Mouse (Mus musculus) ZHBTc4 (cell line): ENCODE measurements at regions not wholly inside any gene's neighbourhood (a gene's known extent, or its start where the extent isn't known, plus 50 kb on each side); places are given as distances from the start of the nearest gene placed in this dataset.

Experiments used
- DNase-seq: peaks from one replicate; pipeline ENCODE4 v3.0.0-alpha.2; 2011; ENCODE audit warnings: low read depth, low spot score

DNA sequence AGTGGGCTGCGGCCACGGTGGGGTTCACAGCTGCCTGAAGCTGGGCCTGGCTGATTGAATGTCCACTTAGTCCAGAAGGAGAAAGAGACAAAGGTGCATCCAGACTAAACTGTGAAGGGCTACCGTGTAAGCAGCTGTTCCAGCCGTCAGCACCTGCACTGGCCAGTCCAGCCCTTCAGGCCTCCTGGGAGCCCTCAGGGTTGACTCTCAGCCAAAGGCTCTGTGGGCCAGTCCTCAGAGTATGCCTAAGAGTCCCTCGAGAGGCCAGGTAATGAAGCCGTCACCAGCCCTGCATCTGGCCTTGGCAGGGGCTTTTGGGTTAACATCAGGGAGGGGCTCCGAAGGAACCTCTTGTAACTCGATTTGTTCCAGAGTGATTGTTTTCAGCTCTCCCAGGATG is 187.4 kb downstream of the Gpd2 start:
- no peak for DNase-seq

DNA sequence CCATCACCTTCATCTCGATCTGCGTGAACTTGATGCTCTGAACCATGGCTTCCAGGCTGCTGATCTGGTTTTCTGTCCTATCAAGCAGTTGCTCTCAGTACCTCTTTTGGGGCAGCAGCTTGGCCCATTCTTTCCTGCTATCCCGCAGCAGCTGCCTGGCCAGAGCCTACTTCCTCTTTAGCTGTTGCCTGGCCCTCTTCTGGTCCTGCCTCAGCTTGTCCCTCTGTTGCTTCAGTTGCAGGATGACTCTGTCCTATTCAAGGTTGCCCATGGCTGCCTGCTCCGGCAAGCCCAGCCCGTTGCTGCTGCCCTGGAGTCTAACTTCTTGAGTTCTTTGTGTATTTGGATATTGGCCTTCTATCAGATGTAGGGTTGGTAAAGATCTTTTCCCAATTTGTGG is 188.0 kb downstream of the Gpd2 start:
- no peak for DNase-seq

DNA sequence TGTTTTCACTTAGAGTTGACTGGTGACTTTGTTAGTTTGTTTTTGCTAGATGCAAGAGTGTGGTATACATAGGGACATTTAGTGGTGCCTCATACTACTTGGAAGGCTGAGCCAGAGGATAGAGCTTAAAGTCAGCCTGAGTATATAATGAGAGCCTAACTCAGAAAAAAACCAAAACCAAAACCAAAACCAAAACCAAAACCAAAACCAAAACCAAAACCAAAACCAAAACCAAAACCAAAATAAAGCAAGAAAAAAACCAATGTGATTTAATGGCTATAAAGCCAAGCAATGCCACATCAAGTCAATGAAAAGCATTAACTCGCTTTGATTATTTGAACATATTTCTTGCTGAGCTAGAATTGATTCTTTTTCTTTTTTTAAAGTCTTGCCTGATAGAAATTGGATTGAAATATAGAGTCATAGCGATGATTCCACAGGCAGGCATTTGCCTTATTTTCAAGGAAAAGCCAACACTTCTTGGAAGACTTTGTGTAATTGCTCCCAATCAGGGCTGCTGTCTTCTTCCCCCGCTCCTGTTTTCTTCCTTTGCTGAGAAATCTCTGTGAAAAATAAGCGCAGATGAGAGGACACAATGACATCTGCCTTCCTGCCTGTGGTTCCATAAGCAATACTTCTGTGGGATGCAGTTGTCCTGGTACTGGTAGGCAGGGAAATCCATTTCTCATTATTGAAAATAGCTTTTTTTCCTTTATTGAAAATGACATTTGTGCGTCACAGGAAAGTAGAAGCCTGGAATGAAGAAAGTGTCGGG is 213.7 kb downstream of the Gpd2 start:
- DNase-seq, result no peak

DNA sequence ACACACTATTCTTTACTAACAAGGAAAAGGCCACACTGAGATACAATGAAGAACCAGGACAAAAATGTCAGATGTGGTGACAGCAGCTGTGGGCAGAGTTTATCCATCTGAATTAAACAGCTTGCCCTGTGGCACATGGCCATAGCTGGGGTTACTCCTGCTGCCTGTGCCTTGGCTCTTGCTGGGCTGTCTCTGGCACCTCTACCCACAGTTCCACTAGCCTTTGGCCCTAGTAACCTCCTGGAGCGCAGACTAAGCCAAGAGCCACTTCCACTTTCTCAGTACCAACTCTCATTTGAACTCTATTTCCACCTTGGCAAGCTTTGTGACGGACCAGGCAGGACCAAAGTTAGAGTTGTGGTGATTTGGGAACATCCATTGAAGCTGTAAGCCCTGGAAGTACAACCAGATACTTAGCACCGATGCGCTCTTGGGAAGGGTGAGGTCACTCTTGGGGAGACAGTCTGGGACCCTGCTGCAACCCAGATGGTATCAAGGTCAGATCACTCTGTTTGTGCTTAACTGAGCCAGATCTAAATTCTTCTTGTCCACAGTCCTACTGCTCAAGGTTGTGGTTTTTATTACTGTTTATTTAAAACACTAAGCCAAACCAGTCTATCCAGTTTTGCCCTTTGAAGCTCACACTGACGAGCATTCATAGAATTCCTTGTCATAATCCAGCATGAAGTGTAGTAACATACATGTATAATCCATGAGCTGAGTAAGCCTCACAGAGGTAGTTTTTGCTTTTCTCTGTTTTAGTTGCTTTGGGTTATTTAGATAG is 216.7 kb downstream of the Gpd2 start:
- no peak for DNase-seq

DNA sequence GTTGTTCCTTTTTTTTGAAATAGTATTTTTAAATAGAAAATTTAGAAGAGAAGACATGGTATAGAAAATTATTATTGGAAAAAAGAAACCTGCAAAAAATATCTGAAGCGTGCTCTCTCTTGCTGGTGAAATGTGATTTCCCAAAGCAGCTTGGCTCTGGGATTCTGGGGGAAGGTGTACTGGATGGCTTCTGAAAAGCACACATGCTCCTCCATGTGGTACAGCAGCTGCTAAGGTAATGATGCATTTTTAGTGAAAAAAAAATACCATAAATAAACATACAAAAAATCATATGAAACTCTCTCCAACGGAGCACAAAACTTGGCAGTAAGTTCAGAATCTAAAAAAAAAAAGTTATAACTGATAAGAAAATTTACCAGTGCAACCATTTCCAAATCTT is 222.5 kb downstream of the Gpd2 start:
- DNase-seq, result no peak

DNA sequence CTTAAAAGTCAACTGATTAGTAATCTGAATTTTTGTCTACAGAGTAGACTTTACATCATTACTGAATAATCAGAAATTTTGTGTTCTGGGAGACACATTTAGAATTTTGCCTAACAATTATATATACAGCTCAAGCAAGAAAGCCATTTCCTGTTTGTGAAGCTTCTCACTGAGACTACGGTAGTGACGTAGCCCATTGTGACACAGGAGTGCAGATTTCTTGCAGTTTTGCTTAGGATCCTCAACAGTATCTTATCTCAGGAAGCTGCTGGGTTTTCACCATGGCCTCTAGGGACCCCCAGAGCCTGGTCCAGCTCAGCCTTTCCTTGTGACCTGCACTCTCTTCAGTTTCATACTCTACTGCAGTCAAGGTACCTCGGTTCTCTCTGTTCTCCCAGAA is 236.4 kb downstream of the Gpd2 start:
- no peak for DNase-seq

DNA sequence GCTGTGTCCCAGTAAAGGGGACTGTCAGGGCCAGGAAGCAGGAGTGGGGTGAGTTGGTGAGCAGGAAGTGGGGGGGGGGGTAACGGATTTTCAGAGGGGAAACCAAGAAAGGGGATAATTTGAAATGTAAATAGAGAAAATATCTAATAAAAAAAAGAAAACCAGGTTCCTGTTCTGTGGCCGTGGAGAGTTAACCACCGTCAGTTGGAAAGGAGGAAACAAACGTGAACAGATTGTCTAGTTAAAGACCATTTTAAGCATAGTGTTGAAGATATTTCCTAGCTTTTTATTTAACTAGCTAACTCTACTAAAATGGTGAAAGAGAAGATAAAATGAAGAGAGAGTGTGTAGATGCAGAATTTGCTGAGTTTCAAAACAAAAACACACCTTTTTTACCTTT is 254.7 kb downstream of the Gpd2 start:
- DNase-seq, result no peak

DNA sequence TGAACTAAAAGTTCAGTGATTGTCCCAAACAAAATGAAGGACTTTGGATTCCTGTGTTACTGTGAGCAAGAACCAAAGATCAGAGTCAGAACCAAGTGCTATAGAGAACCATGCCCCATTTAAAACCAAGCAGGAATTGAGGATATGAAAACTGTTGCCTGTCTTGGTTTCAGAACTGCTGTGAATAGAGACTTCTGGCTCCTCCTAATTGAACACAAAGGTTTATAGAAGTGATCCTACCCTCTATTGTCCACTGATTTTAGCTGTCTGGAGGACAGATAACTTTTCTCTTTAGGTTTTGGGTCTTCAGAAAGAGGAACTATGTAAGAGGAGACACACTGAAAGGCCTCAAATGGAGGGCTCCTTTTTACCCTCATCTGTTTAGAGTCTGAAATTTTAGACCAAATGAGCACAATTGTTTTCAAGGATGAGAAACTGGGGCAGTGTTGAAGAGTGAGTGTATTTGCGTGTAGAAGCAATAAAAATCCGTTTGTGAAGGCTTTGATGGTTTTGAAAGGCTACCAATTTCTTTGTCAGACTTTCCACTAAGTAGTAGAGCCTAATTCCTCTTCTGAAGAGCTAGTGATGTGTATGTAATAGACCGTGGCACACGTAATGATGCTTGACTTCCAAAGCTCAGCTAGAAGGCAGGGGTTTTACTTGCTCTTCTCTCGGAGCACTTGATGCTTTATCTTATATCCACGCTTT is 255.6 kb downstream of the Gpd2 start:
- DNase-seq, result no peak

DNA sequence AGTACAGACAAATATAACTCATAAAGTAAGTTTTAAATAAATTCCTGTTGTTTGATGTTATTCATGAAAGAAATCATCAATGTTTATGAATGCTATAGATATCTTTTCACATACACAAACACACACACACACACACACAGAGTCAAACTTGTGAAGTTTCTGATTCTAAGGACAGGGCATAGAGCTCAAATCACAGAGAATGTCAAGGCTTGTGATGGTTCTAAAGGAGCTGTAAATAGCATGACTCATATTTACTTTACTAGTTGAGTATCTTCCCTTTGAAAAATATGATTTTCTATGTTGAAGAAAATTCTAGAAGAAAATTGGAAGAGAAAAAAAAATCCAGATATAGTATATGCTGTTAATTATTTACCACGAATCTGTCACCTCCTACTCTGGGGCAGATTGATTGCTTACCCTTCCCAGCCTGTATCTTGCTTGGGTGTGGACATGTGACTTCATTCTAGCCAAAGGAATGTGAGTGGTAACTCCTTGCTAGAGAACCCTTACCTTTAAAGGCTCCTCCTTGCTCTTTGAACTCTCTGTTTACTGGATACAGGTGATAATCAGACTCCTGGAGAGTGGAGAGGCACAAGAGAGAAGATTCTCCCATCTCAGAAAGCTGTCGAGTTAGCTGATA is 259.0 kb downstream of the Gpd2 start:
- DNase-seq, result no peak

DNA sequence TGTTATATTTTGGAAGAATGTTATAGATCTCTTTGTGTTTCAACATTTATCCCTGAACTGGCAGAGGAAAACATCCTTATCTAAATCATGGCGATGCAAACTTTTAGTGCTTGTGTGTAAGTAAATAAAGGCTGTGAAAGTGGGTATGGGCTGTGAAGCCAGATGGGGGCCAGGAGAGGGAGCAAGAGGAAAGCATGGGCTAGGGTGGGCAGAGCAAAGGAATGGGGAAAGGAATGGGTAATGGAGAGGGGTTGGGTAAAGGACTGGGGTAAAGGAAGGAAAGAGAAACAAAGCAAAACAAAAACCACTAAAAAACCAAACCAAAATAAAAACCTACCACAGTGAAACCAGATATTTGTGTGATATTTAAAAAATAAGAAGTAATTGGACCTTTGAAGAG is 260.5 kb downstream of the Gpd2 start:
- no peak for DNase-seq

DNA sequence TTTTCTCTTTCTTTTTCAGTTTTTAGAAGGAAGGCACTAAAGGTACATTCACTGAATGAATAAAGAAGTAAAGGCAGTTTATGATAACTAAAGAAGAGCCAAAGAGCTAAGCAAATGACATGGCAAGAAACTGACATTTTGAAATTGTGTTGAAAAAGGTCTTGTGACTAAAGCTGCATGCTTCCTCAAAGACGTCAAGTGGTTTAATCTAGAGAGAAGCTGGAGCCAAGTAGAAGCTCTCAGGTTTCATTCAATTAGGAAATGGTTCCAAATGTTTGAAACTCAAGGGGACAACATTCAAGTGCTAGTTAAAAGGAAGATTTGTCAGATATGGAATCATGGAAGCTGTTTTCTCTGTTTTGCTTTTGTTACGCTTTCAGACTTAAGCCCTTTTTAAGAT is 267.2 kb downstream of the Gpd2 start:
- no peak for DNase-seq

DNA sequence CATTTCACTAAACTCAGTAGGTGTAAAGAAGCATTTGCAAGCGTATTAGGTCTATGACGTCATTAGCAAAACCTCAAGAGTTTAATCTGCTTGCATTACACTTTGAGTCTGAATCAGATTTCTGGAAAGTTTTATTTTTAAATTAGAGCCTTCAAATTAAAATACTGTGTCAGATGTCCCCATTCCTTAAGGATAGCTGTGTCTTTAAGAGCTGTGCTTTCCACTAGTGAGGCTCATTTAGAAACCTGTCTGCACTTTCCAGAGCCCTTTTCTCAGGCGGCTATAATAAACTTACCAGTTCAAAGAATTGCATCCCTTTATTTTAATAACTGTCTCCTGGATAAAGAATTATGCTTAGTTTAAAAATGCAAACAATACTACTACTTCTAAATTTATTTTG is 285.0 kb downstream of the Gpd2 start:
- DNase-seq, result no peak

DNA sequence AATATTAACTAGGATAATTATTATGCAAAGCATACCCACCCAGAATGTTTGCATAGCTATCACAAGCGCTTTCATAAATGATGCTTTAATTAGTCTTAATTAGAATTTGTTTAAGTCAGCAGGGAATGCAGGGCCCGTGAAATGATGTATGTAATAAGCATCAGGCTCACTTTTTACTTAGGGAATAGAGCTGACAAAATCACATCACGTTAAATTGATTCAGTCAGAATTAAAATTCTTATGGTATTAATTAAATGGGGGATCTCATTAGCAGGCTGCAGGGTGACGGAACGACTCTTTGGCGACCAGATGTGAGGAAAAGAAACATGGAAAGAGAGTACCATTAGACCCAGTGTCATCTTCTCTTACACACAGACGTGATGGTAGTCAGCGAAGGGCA is 285.5 kb downstream of the Gpd2 start:
- no peak for DNase-seq

DNA sequence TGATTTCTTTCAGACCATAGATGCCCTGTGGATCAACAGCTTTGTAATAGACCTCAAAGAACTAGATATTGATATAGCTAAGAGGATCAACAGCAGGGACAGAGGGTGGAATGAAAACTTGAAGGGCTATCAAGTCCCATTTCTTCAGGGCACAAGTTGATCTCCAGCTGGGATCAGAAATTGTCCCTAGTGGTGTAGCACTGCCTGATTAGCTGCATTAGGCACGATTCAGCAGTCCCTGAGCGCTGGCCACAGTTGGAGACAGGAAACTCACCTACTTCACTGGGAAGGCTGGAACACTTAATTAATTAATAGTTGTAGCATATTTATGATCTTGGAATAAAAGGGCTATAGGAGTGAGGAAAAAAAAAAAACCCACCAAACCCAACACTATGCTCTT is 290.5 kb downstream of the Gpd2 start:
- DNase-seq, result no peak

DNA sequence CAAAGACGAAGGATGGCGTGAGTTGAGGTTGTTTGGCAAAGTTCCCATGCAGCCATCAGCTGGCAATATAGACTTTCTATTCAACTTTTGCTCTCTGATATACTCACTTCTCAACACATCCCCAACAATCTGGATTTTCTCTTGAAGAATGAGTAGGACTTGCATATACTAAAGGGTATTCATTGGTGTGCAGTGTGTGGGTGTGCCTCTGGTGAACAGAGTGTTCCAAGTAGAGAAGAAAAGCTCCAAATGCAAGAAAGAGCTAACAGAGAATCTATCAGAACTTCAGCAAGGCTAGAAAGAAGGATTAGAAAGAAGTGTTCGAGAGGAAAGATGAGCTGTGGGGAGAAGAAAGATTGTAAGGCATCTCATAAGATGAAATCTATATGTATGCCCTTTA is 302.4 kb downstream of the Gpd2 start:
- no peak for DNase-seq

DNA sequence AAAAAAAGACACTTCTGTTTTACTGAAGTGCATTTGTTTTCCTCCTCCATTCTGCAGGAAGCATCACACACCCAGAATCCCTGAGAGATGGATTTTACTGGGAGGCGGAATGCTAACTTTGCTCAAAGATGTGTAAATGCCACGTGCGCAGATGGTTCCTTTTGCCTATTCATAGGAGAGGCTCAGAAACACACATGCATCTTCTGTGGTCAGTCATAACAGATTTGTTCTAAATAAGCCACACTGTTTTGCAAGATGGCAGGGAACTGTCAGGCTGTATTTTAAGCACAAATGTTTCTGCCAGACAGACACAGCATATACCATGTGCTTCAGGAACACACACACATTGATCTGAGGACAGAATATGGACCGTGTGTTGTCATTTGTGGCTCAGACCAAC is 327.8 kb downstream of the Gpd2 start:
- DNase-seq, result no peak

DNA sequence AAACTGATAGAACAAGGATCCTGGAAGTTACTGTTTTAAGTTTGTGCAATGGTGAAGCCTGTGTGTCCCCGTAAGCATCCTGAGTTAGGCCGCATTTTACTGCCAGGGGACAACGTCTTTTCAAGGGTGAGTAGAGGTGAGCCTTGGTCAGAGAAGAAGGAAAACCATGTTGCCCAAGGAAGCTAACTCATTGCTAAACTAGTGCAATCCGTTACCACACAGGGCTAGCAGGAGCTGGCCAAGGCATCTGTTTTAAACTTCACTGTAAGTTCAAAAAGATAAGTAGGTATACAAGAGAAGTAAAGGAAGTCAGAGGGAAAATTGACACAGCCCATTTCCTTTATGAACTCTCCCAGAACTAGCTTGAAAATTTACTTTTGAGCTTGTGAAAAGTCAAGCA is 328.7 kb downstream of the Gpd2 start:
- no peak for DNase-seq

DNA sequence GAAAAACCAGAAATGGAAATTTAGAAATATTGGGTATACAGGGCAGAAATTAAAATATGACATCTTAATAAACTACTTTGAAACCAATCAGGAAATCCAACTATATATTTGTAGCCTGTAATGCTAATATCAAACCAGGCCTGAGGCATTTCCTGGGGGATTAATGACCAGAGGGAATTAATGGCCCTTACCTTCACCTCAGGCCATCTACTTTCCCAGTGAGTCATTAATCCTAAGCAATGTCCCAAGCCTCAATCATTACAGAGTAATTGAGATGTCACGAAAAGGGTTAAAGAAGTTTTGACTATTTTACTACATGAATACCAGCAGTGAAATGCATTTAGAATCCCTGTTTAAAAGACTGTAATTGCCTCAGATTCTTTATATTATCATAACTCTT is 329.7 kb downstream of the Gpd2 start:
- DNase-seq, result no peak

DNA sequence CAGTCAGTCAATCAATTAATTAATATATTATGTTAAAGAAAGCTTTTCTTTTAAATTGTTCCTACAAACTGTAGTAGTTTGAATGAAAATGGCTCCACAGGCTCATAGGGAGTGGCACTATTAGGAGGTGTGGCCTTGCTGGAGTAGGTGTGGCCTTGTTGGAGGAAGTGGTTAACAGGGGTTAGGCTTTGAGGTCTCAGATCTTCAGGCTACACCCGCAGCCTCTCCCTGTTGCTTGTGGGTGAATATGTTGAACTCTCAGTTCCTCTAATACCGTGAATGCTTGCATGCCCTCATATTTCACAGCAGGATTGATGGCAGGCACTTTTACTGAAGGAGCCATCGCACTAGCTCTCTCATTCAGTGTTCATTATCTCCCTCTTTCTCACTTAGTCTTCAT is 349.6 kb downstream of the Gpd2 start:
- peak; percentile 10 for DNase-seq

DNA sequence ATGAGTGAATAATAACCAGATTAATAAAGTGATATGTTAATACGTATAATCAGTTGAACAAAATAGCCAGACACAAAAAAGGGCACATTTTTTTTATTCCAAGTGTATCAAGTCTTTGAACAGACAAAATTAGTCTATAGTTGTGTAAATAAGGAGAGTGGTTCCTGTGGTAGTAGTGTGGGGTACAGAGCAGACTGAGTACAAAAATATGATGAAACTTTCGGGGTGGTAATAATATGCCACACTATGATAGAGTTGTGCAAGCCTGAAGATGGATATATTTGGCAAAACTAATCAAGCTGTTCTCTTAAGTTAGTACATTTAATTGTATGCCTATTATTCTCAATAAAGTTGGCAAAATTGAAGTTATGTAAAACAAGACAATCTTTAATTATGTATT is 356.1 kb downstream of the Gpd2 start:
- DNase-seq, result no peak

DNA sequence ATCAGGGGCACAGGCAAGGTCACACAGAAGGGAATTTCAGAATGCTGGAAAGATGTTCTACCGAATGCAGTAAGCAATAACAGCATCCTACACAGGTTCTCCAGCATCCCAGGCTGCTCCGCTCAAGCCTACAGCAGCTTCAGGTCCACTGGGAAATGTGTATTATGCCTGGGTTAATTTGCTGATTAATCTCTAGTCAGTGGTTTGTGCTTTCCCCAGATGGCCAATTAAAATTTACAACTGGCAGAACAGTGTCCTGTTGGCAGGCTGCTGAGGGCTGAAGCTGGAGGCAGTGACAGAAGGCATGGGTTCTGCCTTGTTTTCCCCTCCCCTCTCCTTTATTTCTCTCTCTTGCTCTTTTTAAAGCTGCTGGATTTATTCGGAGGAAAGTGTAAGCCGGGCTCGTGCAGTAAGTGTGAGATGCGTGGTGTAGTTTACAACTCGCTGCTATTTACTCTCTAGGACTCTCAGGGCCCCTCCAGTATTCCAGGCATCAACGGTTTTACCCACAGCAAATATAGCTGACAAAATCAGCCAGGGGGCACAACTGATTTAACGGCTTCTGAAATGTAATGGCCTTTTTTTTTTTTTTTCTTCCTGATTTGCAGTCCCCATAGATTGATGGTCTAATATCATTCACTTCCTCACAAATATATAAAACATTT is 360.4 kb downstream of the Gpd2 start:
- no peak for DNase-seq

DNA sequence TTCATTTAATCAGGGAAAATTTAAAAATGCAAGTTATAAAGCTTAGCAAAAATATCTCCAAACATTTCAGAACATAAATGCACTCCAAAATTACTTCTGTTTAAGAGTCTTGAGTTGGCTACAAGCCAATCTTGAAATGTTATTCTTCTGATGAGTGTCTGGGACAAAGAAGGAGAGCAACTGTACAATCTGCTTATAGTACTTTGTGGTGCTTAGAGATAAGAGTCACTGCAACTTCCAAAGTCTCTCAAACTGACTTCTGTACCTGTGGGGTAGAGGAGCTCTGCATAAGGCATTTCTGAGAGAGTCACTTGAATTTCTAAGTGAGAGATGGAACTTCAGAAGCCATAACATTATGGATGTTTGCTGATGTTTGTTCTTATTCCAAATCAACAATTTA is 374.2 kb downstream of the Gpd2 start:
- no peak for DNase-seq
